Mouse (Mus musculus) kidney, adult 18-20 months (tissue): ENCODE results near the gene Olfr206.
"Not testable (repeated sequence)": the region's sequence is repeated elsewhere in the genome, so short reads cannot be mapped to it uniquely, and the experiment has no call there.

ENCODE experiments used
- DNase-seq: peaks from one replicate; pipeline ENCODE4 v3.0.0; 2021

Olfr206 gene

GRCm38 (mm10) chr16:59349146-59349545 is at the start of gene Olfr206:
Gene Olfr206 (minus strand): TSS chr16:59349246.
- DNase-seq: no peak

GRCm38 (mm10) chr16:59393300-59393699 is 44.3 kb upstream of the Olfr206 start:
- DNase-seq: no peak

GRCm38 (mm10) chr16:59363893-59364292 is 14.8 kb upstream of the Olfr206 start, which contains the start of gene Olfr209:
Gene Olfr209 (minus strand): TSS chr16:59363993.
- no peak for DNase-seq

GRCm38 (mm10) chr16:59331038-59331437 is 18.0 kb downstream of the Olfr206 start, which contains the start of gene Olfr205:
Gene Olfr205 (minus strand): TSS chr16:59331138.
- no peak for DNase-seq

GRCm38 (mm10) chr16:59323262-59323661 is 25.8 kb downstream of the Olfr206 start:
- DNase-seq: not testable (repeated sequence)

DNA sequence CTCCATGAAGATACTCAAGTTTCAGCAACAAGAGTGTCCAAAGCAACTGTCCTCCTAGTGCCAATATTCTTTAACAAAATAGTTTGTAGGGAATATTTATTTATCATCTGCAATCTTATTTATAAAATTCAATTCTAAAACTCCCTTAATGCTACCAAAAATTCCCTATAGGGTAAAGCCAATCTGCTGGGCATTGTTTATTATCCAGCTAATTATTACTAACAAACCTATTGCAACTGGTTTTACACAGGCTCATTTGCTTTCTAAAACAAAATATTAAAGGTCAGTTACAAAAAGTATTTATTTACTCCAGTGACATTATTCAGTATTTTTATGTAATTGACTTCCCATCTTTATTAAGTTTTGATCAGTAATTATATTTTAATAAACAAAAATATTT is 30.9 kb downstream of the Olfr206 start, which contains the start of gene Olfr204:
Gene Olfr204 (minus strand): TSS at position 101 of the 400 bp plus-strand sequence.
- no peak for DNase-seq

GRCm38 (mm10) chr16:59298581-59298980 is 50.5 kb downstream of the Olfr206 start, which contains the start of gene Olfr203:
Gene Olfr203 (plus strand): TSS chr16:59298881.
- DNase-seq: no peak
